Mouse (Mus musculus): ENCODE measurements around the gene Trib3.
"Not testable (repeated sequence)": the region's sequence is repeated elsewhere in the genome, so short reads cannot be mapped to it uniquely, and the experiment has no call there.

Gene Trib3

GRCm38 (mm10) chr2:152305480-152305879, 38.4 kb downstream of the Trib3 start:
- DNase-seq: no peak

GRCm38 (mm10) chr2:152303781-152304180, 40.1 kb downstream of the Trib3 start:
- no peak for DNase-seq

GRCm38 (mm10) chr2:152302862-152303261, 41.0 kb downstream of the Trib3 start:
- DNase-seq: no peak

- no peak for DNase-seq
Measured at GRCm38 (mm10) chr2:152294541-152294940, 49.3 kb downstream of the Trib3 start.

GRCm38 (mm10) chr2:152293727-152294475, 49.9 kb downstream of the Trib3 start, which contains the start of gene Tbc1d20:
Gene Tbc1d20, plus strand, starts transcription at chr2:152293828.
- peak; percentile 90 for DNase-seq

- DNase-seq: no peak
Measured at GRCm38 (mm10) chr2:152293179-152293726, 50.6 kb downstream of the Trib3 start.

- no peak for DNase-seq
Measured at GRCm38 (mm10) chr2:152292475-152292874, 51.4 kb downstream of the Trib3 start.

GRCm38 (mm10) chr2:152289623-152290022, 54.2 kb downstream of the Trib3 start:
- not testable (repeated sequence) for DNase-seq

GRCm38 (mm10) chr2:152288046-152288445, 55.8 kb downstream of the Trib3 start:
- DNase-seq: no peak

GRCm38 (mm10) chr2:152287560-152287959, 56.3 kb downstream of the Trib3 start:
- DNase-seq: no peak

Measured in lung, postnatal 10 days (tissue).